Mouse (Mus musculus) left cerebral cortex, adult 6 months (tissue): Measurements from ENCODE around the gene Olfr1496. TPM values are rescaled to one million over a fixed set of nuclear protein-coding genes. Genes with fewer than 3 reads are reported as not detected.

Source experiments
- long read RNA-seq, 2 experiments: library from polyadenylated mRNA; unstranded; transcript quantifications; one replicate each; pipeline ENCODE4 v2.0.0; 2019 to 2020
- polyA plus RNA-seq: library from polyadenylated mRNA; unstranded; fragments of <200 nt; fragmentation: Nextera tagmentation; gene quantifications from 2 replicates; pipeline ENCODE4 v1.2.3, GENCODE M21; 2021

Olfr1496 gene
- polyA plus RNA-seq, result not detected in 2 replicates
- long read RNA-seq, experiment 1, result 0 reads
- long read RNA-seq, experiment 2, result 0 reads

GRCm38 (mm10) chr19:13777578-13777977 lies at the start of gene Olfr1496:
Gene Olfr1496 (plus strand): TSS chr19:13777878.

GRCm38 (mm10) chr19:13739428-13739827 lies 38.2 kb upstream of the Olfr1496 start, which contains the start of gene Olfr1494:
Gene Olfr1494 (plus strand): TSS chr19:13739728.

GRCm38 (mm10) chr19:13764306-13764705 lies 13.4 kb upstream of the Olfr1496 start, which contains the start of gene Olfr1495:
Gene Olfr1495 (plus strand): TSS chr19:13764606.

GRCm38 (mm10) chr19:13798102-13798501 lies 20.4 kb downstream of the Olfr1496 start, which contains the start of gene Olfr1497:
Gene Olfr1497 (minus strand): TSS chr19:13798202.

GRCm38 (mm10) chr19:13819347-13819746 lies 41.7 kb downstream of the Olfr1496 start, which contains the start of gene Olfr1499:
Gene Olfr1499 (minus strand): TSS chr19:13819447.

GRCm38 (mm10) chr19:13830388-13830787 lies 52.7 kb downstream of the Olfr1496 start, which contains the start of gene Olfr1500:
Gene Olfr1500 (minus strand): TSS chr19:13830488.

Other genes with a start within 250 kb of the Olfr1496 start
- gene Olfr1480, start 250.0 kb upstream of the Olfr1496 start, polyA plus RNA-seq, result not detected in 2 replicates
- not detected in 2 replicates for gene Olfr1484, start 194.4 kb upstream of the Olfr1496 start, polyA plus RNA-seq
- gene Olfr1487, start 160.5 kb upstream of the Olfr1496 start, polyA plus RNA-seq, result not detected in 2 replicates
- gene Olfr1489, start 146.3 kb upstream of the Olfr1496 start, polyA plus RNA-seq, result 0.04 TPM in 1 of 2 replicates, not detected in the other
- not detected in 2 replicates for gene Olfr1490, start 126.8 kb upstream of the Olfr1496 start, polyA plus RNA-seq
- not detected in 2 replicates for gene Olfr1491, start 80.6 kb upstream of the Olfr1496 start, polyA plus RNA-seq
- not detected in 2 replicates for gene Olfr1493-ps1, start 54.6 kb upstream of the Olfr1496 start, polyA plus RNA-seq
- gene Olfr1494, start 38.1 kb upstream of the Olfr1496 start, polyA plus RNA-seq, result not detected in 2 replicates
- gene Olfr1495, start 13.3 kb upstream of the Olfr1496 start, polyA plus RNA-seq, result not detected in 2 replicates
- gene Olfr1497, start 20.3 kb downstream of the Olfr1496 start, polyA plus RNA-seq, result not detected in 2 replicates
- not detected in 2 replicates for gene Olfr1499, start 41.6 kb downstream of the Olfr1496 start, polyA plus RNA-seq
- gene Olfr1500, start 52.6 kb downstream of the Olfr1496 start, polyA plus RNA-seq, result not detected in 2 replicates
- gene Olfr1501, start 72.8 kb downstream of the Olfr1496 start, polyA plus RNA-seq, result not detected in 2 replicates
- not detected in 2 replicates for gene Olfr1502, start 83.9 kb downstream of the Olfr1496 start, polyA plus RNA-seq
- not detected in 2 replicates for gene Olfr1504, start 120.0 kb downstream of the Olfr1496 start, polyA plus RNA-seq
- gene Olfr1505, start 135.7 kb downstream of the Olfr1496 start, polyA plus RNA-seq, result not detected in 2 replicates